Mouse (Mus musculus): ENCODE data around the gene Itgb4. TPM values are rescaled to one million over a fixed set of nuclear protein-coding genes. Genes with fewer than 3 reads are reported as not detected.

Itgb4 gene
- polyA plus RNA-seq, 1 experiment: 8.0 TPM

DNA sequence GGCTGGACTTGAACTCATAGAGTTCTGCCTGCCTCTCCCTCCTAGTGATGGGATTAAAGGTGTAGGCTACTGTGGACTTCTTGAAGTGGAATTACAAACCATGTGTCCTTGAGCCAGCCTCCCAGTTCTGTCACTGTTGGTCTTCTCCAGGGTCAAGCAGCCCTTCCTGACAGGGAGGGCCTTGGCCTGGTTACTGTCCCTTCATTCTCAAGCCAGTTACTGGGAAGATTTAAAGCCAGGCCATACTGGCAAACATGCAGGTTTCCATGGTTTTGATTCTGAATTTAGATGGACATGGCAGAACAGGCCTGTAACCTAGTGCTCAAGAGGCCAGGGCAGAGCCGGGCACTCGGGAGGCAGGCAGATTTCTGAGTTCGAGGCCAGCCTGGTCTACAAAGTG is 20.7 kb downstream of the Itgb4 start:
- Histone ChIP-seq H3K27ac (ENCODE audit: insufficient read depth, low read length) (no peak overlapping the region), H3K4me3 (ENCODE audit: insufficient read depth, low read length) (no peak overlapping the region), H3K4me1 (ENCODE audit: control insufficient read depth, insufficient read depth, low read length) (no peaks in the 10 kb centered on the region)
- TF ChIP-seq CTCF (IDR thresholded peaks at IDR 0.05; ENCODE audit: extremely low read depth, insufficient read depth, low read length) (no peak), POLR2A (IDR thresholded peaks at IDR 0.05; ENCODE audit: extremely low read depth, insufficient read depth, low read length) (no peak)

DNA sequence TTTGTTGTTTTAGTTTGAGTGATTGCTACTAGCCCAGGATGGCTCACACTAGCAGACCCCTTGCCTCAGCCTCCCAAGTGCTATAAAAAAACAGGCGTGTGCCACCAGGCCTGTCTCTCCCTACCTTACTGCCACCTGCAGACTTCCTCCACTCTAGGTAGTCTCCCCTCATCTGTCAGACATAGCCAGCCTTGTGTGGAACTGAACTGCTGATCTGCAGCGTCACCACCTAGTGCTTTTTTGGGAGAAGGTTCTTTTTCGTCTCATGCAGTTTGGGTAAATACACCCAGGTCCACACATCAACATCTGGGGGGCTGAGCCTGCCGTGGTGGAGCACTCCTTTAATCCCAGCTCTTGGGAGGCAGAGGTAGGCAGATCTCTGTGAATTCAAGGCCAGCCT is 22.5 kb downstream of the Itgb4 start:
- TF ChIP-seq CTCF (IDR thresholded peaks at IDR 0.05; ENCODE audit: extremely low read depth, insufficient read depth, low read length): no peak
- TF ChIP-seq POLR2A (IDR thresholded peaks at IDR 0.05; ENCODE audit: extremely low read depth, insufficient read depth, low read length): no peak
- Histone ChIP-seq H3K4me3 (ENCODE audit: insufficient read depth, low read length) (no peak overlapping the region), H3K4me1 (ENCODE audit: control insufficient read depth, insufficient read depth, low read length) (no peaks in the 10 kb centered on the region), H3K27ac (ENCODE audit: insufficient read depth, low read length) (no peak overlapping the region)

DNA sequence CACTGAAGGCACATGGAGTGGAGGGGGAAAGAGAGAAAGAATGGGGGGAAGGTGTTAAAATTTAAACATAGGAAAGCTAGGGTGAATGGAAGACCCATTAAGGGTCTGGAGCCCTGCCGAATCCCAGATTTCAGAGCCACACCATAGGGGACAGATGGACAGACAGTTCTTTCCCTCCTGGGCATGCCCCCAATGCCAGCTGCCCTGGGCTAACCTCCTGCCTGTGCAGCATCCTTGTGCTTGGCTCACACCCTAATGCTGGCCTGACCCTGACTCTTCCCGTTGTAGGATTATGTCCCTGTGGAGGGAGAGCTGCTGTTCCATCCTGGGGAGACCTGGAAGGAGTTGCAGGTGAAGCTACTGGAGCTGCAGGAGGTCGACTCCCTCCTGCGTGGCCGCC is 23.2 kb downstream of the Itgb4 start:
- Histone ChIP-seq H3K27ac (ENCODE audit: insufficient read depth, low read length) (no peak overlapping the region), H3K4me3 (ENCODE audit: insufficient read depth, low read length) (no peak overlapping the region), H3K4me1 (ENCODE audit: control insufficient read depth, insufficient read depth, low read length) (no peaks in the 10 kb centered on the region)
- no peak for TF ChIP-seq POLR2A (IDR thresholded peaks at IDR 0.05; ENCODE audit: extremely low read depth, insufficient read depth, low read length)
- no peak for TF ChIP-seq CTCF (IDR thresholded peaks at IDR 0.05; ENCODE audit: extremely low read depth, insufficient read depth, low read length)

DNA sequence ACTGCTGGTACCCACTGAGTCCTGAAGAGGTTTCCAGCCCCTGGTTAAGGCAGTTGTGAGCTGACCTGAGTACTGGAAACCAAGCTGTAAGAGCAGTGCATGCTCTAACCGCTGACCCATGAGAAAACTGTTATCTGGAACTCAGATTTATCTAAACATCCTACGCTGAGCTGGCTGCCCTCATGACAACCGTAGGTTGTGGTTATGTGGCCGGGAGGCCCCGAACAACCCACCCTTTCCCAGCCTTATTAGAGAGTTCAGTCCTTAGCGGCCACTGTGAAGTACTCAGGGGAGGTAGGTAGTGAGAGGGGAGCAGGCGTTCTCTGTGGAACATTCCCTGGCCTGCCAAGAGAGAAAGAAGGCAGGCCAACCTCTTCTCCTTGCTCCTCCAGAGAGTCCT is 24.5 kb downstream of the Itgb4 start:
- no peaks in the 10 kb centered on the region for H3K4me1 ChIP-seq (ENCODE audit: control insufficient read depth, insufficient read depth, low read length)
- H3K27ac ChIP-seq (ENCODE audit: insufficient read depth, low read length): no peak overlapping the region
- H3K4me3 ChIP-seq (ENCODE audit: insufficient read depth, low read length): no peak overlapping the region
- TF ChIP-seq CTCF (IDR thresholded peaks at IDR 0.05; ENCODE audit: extremely low read depth, insufficient read depth, low read length) (no peak), POLR2A (IDR thresholded peaks at IDR 0.05; ENCODE audit: extremely low read depth, insufficient read depth, low read length) (no peak)

DNA sequence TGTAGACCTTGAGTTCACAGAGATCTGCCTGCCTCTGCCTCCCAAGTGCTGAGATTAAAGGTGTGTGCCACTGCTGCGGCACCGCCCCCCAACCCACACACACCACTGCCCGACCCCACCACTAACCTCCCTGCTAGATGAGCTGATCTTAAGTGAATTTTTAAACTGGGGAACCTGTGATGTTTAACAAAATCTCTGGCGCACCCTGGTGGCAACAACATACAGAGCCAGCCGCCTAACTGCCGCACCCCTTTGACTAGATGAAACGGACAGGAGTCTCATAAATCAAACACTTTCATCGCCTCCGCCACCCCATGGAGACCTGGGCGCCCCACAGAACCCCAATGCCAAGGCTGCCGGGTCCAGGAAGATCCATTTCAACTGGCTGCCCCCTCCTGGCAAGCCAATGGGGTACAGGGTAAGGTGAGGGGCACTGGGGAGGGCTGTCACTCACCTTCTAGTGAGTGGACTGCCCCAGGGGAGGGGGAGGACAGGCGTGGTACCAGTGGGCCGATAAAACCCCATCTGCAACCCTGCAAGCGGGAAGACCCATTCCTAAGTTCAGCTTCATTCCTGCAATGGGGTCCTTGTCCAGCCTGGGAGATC is 25.1 kb downstream of the Itgb4 start:
- TF ChIP-seq CTCF (IDR thresholded peaks at IDR 0.05; ENCODE audit: extremely low read depth, insufficient read depth, low read length) (peak; percentile 53), POLR2A (IDR thresholded peaks at IDR 0.05; ENCODE audit: extremely low read depth, insufficient read depth, low read length) (no peak)
- Histone ChIP-seq H3K4me1 (ENCODE audit: control insufficient read depth, insufficient read depth, low read length) (no peaks in the 10 kb centered on the region), H3K4me3 (ENCODE audit: insufficient read depth, low read length) (no peak overlapping the region), H3K27ac (ENCODE audit: insufficient read depth, low read length) (no peak overlapping the region)

DNA sequence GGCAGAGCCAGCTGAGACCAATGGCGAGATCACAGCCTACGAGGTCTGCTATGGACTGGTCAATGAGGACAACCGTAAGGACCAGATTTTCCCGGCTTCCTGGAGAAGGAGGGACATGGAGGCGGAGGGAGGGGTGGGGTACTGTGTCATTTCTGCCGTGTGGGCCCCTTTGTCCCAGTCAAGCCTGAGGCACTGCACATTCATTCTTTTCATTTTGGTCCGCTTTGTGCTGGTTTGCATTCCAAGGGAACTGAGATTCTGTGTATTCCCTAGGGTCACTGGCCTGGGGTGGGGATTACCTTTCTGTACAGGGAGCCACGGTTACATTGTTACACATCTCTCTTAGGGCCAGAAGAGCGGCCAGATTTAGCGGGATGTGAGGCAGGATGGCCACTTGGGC is 26.1 kb downstream of the Itgb4 start:
- Histone ChIP-seq H3K4me3 (ENCODE audit: insufficient read depth, low read length) (no peak overlapping the region), H3K27ac (ENCODE audit: insufficient read depth, low read length) (no peak overlapping the region), H3K4me1 (ENCODE audit: control insufficient read depth, insufficient read depth, low read length) (no peaks in the 10 kb centered on the region)
- no peak for TF ChIP-seq CTCF (IDR thresholded peaks at IDR 0.05; ENCODE audit: extremely low read depth, insufficient read depth, low read length)

DNA sequence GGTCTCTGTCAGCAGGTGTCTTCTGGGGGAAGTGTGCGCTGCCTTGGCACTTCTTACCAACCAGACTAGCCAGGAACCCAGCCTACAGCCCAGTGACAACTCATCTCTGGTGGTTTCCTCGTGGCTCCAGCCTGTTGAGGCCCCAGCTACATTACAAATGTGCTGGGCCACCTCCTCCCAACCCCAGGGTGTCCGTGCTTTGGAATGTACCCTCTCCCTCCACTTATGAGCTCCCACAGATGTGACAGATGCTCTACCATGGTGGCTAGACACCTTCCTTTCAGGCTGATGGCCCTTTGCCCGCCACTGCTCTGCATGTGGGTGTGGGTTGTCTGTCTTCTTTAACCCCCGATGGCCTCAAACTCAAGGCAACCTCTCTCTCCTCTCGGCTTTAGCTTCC is 27.2 kb downstream of the Itgb4 start:
- no peaks in the 10 kb centered on the region for H3K4me1 ChIP-seq (ENCODE audit: control insufficient read depth, insufficient read depth, low read length)
- no peak overlapping the region for H3K27ac ChIP-seq (ENCODE audit: insufficient read depth, low read length)
- TF ChIP-seq POLR2A (IDR thresholded peaks at IDR 0.05; ENCODE audit: extremely low read depth, insufficient read depth, low read length): no peak
- TF ChIP-seq CTCF (IDR thresholded peaks at IDR 0.05; ENCODE audit: extremely low read depth, insufficient read depth, low read length): no peak
- no peak overlapping the region for H3K4me3 ChIP-seq (ENCODE audit: insufficient read depth, low read length)

DNA sequence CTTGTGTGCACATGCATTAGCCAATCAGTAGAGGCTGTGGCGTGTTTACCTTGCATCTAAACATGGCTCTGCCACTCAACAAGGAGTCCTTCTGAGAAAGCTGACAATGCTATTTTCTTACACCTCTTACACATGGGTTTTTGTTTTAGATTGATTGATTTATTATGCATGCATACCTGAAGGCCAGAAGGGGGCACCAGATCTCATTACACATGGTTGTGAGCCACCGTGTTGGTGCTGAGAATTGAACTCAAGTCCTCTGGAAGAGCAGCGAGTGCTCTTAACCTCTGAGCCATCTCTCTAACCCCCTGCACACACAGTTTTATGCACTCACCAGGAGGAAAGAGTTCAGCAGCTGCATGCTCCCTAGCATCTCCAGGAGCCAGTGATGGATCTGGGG is 28.4 kb downstream of the Itgb4 start:
- no peak overlapping the region for H3K27ac ChIP-seq (ENCODE audit: insufficient read depth, low read length)
- no peak overlapping the region for H3K4me3 ChIP-seq (ENCODE audit: insufficient read depth, low read length)
- no peak for TF ChIP-seq CTCF (IDR thresholded peaks at IDR 0.05; ENCODE audit: extremely low read depth, insufficient read depth, low read length)
- no peak for TF ChIP-seq POLR2A (IDR thresholded peaks at IDR 0.05; ENCODE audit: extremely low read depth, insufficient read depth, low read length)
- H3K4me1 ChIP-seq (ENCODE audit: control insufficient read depth, insufficient read depth, low read length): no peaks in the 10 kb centered on the region

DNA sequence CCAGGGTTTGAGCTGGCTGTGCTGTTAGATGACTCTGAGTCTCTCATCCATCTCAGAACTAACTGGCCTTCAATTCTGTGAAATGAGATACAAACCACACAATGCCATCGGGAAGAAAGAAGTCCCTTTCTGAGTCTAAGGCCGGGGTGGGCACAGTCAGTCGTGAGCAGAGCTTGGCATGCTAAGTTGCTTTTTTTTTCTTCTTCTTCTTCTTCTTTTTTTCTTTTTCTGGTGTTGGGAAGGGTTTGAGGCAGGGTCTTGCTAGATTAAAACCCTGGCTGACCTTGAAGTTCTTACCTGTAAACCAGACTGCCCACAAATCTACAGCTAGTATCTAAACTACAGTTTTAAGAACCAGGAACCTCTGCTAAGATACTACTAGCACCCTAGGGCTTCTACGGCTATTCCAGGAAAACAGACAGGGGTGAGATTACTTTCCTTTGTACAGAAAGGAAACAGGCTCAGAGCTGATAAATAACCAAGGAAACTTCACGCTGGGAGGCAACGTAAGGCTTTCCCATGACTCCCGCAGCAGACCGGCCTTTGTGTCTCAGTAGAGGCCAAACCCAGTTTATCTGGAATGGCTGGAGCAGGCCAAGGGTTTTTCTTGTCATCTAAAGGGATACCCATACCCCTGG is 29.8 kb downstream of the Itgb4 start:
- H3K4me3 ChIP-seq (ENCODE audit: insufficient read depth, low read length): peak overlapping the region; percentile 29
- H3K27ac ChIP-seq (ENCODE audit: insufficient read depth, low read length): no peak overlapping the region

More for the DNA sequence above, 29.8 kb downstream of the Itgb4 start:
- H3K4me1 ChIP-seq (ENCODE audit: control insufficient read depth, insufficient read depth, low read length): no peaks in the 10 kb centered on the region
- no peak for TF ChIP-seq POLR2A (IDR thresholded peaks at IDR 0.05; ENCODE audit: extremely low read depth, insufficient read depth, low read length)
- no peak for TF ChIP-seq CTCF (IDR thresholded peaks at IDR 0.05; ENCODE audit: extremely low read depth, insufficient read depth, low read length)

All from cortical plate, adult 2 months (tissue).